In the genomic region with DNA sequence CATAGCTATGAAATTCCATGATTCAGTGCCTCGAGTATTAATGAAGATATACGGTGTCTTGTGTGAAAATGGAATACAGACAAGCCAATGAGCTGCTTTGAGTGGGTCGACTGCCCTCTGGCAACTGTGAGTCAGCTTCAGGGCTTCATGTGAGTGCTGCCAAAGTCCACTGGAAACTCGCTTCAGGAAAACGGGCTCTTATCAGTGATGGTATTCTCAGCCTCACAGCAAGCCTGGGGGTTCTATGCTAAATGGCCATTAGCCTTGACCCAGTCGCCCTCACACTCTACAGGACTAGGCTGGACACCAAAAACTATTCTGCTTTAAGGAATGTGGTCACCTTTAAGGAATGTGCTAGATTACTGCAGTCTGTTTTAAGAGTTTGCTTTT, we compare ENCODE assay signal across 18 mouse cellular contexts.
DNase-seq lines count a peak whose midpoint lies in the region; ATAC-seq lines count a peak whose summit lies in the region.
"Had no signal": no experiment of that assay in that cellular context is flagged by ENCODE, and none has a peak within 500 bp of the region (broad histone marks: within the 10 kb centered on the region; RNA-seq: fewer than 3 reads in every experiment).

No protein-coding gene starts in this region.

- H3K9me3 ChIP-seq in heart, embryonic 14.5 days (ENCODE audit: control insufficient read depth, low read length), result no peaks in the 10 kb centered on the region
- H3K9me3 ChIP-seq: embryonic facial prominence, embryonic 15.5 days; forebrain, embryonic 15.5 days; G1E; hindbrain, embryonic 12.5 days; midbrain, embryonic 12.5 days had no signal

- H3K9ac ChIP-seq in heart, embryonic 14.5 days (ENCODE audit: low read length), result no peak overlapping the region
- H3K9ac ChIP-seq: embryonic facial prominence, embryonic 15.5 days; forebrain, embryonic 15.5 days; hindbrain, embryonic 12.5 days; midbrain, embryonic 12.5 days had no signal

- H3K27ac ChIP-seq in heart, embryonic 14.5 days (replicated peaks in 1 of 2; ENCODE audit: control insufficient read depth in 1 of 2, insufficient read depth in 1 of 2, low read depth in 2 of 2, low read length in 2 of 2), result no peak overlapping the region
- H3K27ac ChIP-seq: embryonic facial prominence, embryonic 15.5 days; forebrain, embryonic 15.5 days; hindbrain, embryonic 12.5 days; midbrain, embryonic 12.5 days had no signal

- peaks cover 3 to 19% of the 10 kb centered on the region in 2 experiments for H3K4me1 ChIP-seq in heart, embryonic 14.5 days (ENCODE audit: control insufficient read depth in 2 of 2, insufficient read depth in 2 of 2, low read length in 2 of 2)
- H3K4me1 ChIP-seq: embryonic facial prominence, embryonic 15.5 days; forebrain, embryonic 15.5 days; hindbrain, embryonic 12.5 days; midbrain, embryonic 12.5 days had no signal

- H3K4me3 ChIP-seq in heart, embryonic 14.5 days (ENCODE audit: control insufficient read depth in 1 of 2, insufficient read depth in 1 of 2, low read depth in 1 of 2, low read length in 2 of 2), result no peak overlapping the region
- H3K4me3 ChIP-seq: embryonic facial prominence, embryonic 15.5 days; forebrain, embryonic 15.5 days; hindbrain, embryonic 12.5 days; midbrain, embryonic 12.5 days had no signal

- no peak overlapping the region for H3K4me2 ChIP-seq in heart, embryonic 14.5 days (ENCODE audit: low read length)
- H3K4me2 ChIP-seq: embryonic facial prominence, embryonic 15.5 days; forebrain, embryonic 15.5 days; hindbrain, embryonic 12.5 days; midbrain, embryonic 12.5 days had no signal

- H3K36me3 ChIP-seq in heart, embryonic 14.5 days (ENCODE audit: control insufficient read depth, insufficient read depth, low read length), result no peaks in the 10 kb centered on the region
- H3K36me3 ChIP-seq: embryonic facial prominence, embryonic 15.5 days; forebrain, embryonic 15.5 days; G1E; hindbrain, embryonic 12.5 days; midbrain, embryonic 12.5 days had no signal

- no peaks in the 10 kb centered on the region for H3K27me3 ChIP-seq in heart, embryonic 14.5 days (ENCODE audit: control insufficient read depth, insufficient read depth, low read length)
- H3K27me3 ChIP-seq: embryonic facial prominence, embryonic 15.5 days; forebrain, embryonic 15.5 days; hindbrain, embryonic 12.5 days; midbrain, embryonic 12.5 days had no signal

- peak; percentile 6 for DNase-seq in adrenal gland, postnatal 25 days
- DNase-seq in adrenal gland, adult 8-10 months, result no peak
- DNase-seq in Muller cell, postnatal 12 days (ENCODE audit: inconsistent ontology term), result peak; percentile 58
- peak; percentile 24 for DNase-seq in kidney, postnatal 10 days
- DNase-seq in left cerebral cortex, adult 9 months (ENCODE audit: low spot score in 2 of 2), result no peak
- DNase-seq in lung, adult 18-20 months, result no peak
- no peak for DNase-seq in right cerebral cortex, adult 18-20 months
- DNase-seq: B cell, adult 2 months; gastrocnemius, postnatal 36 days; liver; lung, postnatal 14 days; thymus, adult 18-20 months had no signal

- WGBS in heart, embryonic 14.5 days, result 17% methylated on average over 6 of the region's 6 CpGs

- ATAC-seq in heart, embryonic 14.5 days (ENCODE audit: insufficient number of reproducible peaks, insufficient read depth, low FRiP score, low read depth), result peak; percentile 47; the same call in 1 of the 2 replicates
- ATAC-seq: forebrain, embryonic 15.5 days had no signal

Comparison
In these comparisons a context has a peak if more than half of its experiments do, and no peak if none do; other contexts are left out.
1. DNase-seq: peak in adrenal gland, postnatal 25 days (single experiment), Muller cell, postnatal 12 days (single experiment) and kidney, postnatal 10 days (single experiment); none in adrenal gland, adult 8-10 months (single experiment), left cerebral cortex, adult 9 months (0 of 2), lung, adult 18-20 months (0 of 2) and right cerebral cortex, adult 18-20 months (single experiment).